Mouse (Mus musculus) small intestine, adult 2 months (tissue): ENCODE results near the gene Syndig1l.

Experiments
- CTCF ChIP-seq: fragments of 200-500 bp; IDR thresholded peaks from 2 replicates; pipeline ENCODE4 v1.5.1; 2012; ENCODE audit warnings: low read depth, mild to moderate bottlenecking, control low read depth, inconsistent platforms, low read length, moderate library complexity, mixed read lengths; ENCODE audit not compliant: insufficient replicate concordance, insufficient read length; ENCODE audit errors: extremely low read depth
- POLR2A ChIP-seq: fragments of 200-500 bp; IDR thresholded peaks from 2 replicates; pipeline ENCODE4 v1.6.1; 2012; ENCODE audit warnings: low read depth, mild to moderate bottlenecking, control low read depth, inconsistent platforms, low read length, moderate library complexity

GRCm38 (mm10) chr12:84745700-84746099, 47.1 kb upstream of the Syndig1l start:
- TF ChIP-seq CTCF (no peak), POLR2A (no peak)
